Mouse (Mus musculus) c-Kit-positive CD71-positive TER-119-positive erythroid progenitor cells, embryonic 14.5 days (primary cell): ENCODE data around the gene Gm6890.
"Not testable (repeated sequence)": the region's sequence is repeated elsewhere in the genome, so short reads cannot be mapped to it uniquely, and the experiment has no call there.

Experiments used
- DNase-seq: peaks from one replicate; pipeline ENCODE4 v3.0.0-alpha.2; 2013; ENCODE audit warnings: low spot score

The Gm6890 gene

DNA sequence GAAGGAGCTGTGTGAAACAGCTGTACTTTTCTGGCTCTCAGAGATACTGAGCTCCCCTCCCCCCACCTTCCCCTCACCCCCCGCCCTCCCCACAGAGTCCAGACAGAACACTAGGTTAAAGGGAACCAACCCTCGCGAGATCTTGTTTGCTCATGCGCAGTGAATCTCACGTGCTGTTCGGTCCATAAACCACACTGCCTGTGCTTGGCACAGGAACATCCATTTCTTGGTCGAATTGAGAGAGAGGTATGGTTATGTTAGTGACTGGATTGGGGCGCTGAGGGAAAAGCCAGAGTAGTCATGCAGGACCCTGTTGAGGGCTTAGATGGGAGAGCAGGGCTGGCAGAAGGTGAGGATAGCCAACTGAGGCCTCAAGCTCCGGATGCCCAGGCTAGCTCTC is at the start of gene Gm6890:
Gene Gm6890 (plus strand): TSS at position 301 of the 400 bp plus-strand sequence.
- not testable (repeated sequence) for DNase-seq

DNA sequence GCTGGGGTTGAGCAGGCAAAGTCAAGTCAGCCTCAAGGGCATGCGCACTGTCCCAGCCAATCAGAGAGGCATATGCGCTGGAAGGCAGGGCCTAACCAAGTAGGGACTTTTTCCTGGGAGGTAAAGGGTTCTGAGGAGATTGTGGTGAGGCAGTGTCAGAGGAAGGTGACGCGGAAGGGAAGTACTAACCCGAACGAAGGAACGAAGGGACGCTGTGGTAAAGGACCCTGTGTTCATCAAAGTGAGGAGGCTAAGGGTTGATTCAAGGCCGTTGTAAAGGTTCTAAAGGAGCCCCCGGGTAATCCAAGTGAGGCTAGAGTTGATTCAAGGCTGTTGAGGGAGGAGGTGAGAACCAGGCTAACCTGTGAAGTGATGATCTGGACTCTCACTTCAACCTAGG is 14.5 kb upstream of the Gm6890 start:
- DNase-seq: not testable (repeated sequence)

DNA sequence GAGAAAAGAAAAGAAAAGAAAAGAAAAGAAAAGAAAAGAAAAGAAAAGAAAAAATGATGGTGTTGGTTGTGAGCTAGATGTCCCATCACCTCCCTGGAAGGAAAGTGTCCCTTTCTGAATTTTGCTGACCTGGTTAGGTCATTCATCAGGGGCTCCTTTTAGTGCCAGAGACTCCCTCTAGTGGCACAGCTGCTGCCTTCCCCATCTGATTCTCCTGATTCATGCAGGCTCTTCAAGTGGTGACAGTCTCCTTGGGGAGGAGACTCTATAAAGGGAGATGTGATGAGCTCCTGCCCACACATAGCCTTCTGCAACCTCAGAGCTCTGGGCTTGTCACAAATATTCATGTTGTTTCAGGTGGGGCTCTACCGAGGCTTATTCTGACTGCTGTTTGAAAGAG is 30.0 kb downstream of the Gm6890 start:
- not testable (repeated sequence) for DNase-seq
